Mouse (Mus musculus): ENCODE results near the gene 4921507P07Rik. TPM values are rescaled to one million over a fixed set of nuclear protein-coding genes. Genes with fewer than 3 reads are reported as not detected.
"Not testable (repeated sequence)": the region's sequence is repeated elsewhere in the genome, so short reads cannot be mapped to it uniquely, and the experiment has no call there.

4921507P07Rik gene
- total RNA-seq (2021) = under 1 TPM; 0.11 to 0.16 TPM
- long read RNA-seq, experiment 1 = 0 reads
- long read RNA-seq, experiment 2 = 0 reads

GRCm38 (mm10) chr6:50596301-50597211, at the start of gene 4921507P07Rik:
TSS of gene 4921507P07Rik (minus strand) at chr6:50596632.
- intact Hi-C loops (cut with DNase I; ENCODE audit: low total_unique reads) = no loop called here
- peak; percentile 96 for DNase-seq

GRCm38 (mm10) chr6:50644701-50645100, 48.3 kb upstream of the 4921507P07Rik start:
- intact Hi-C loops (cut with DNase I; ENCODE audit: low total_unique reads) = no loop called here
- no peak for DNase-seq

GRCm38 (mm10) chr6:50641898-50642297, 45.5 kb upstream of the 4921507P07Rik start:
- no peak for DNase-seq
- intact Hi-C loops (cut with DNase I; ENCODE audit: low total_unique reads) = no loop called here

GRCm38 (mm10) chr6:50640377-50640776, 43.9 kb upstream of the 4921507P07Rik start:
- DNase-seq = no peak
- intact Hi-C loops (cut with DNase I; ENCODE audit: low total_unique reads) = no loop called here

GRCm38 (mm10) chr6:50639656-50640055, 43.2 kb upstream of the 4921507P07Rik start:
- no peak for DNase-seq
- intact Hi-C loops (cut with DNase I; ENCODE audit: low total_unique reads) = no loop called here

GRCm38 (mm10) chr6:50626170-50626569, 29.7 kb upstream of the 4921507P07Rik start:
- DNase-seq; intact Hi-C loops (cut with DNase I; ENCODE audit: low total_unique reads): not testable (repeated sequence)

GRCm38 (mm10) chr6:50618273-50618672, 21.8 kb upstream of the 4921507P07Rik start:
- DNase-seq; intact Hi-C loops (cut with DNase I; ENCODE audit: low total_unique reads): not testable (repeated sequence)

- intact Hi-C loops (cut with DNase I; ENCODE audit: low total_unique reads) = no loop called here
- peak; percentile 18 for DNase-seq
Observed at GRCm38 (mm10) chr6:50601620-50602019, 5.2 kb upstream of the 4921507P07Rik start.

- peak; percentile 26 for DNase-seq
- intact Hi-C loops (cut with DNase I; ENCODE audit: low total_unique reads) = no loop called here
Observed at GRCm38 (mm10) chr6:50598560-50598959, 2.1 kb upstream of the 4921507P07Rik start.

- intact Hi-C loops (cut with DNase I; ENCODE audit: low total_unique reads) = no loop called here
- no peak for DNase-seq
Observed at GRCm38 (mm10) chr6:50594372-50594771, 2.1 kb downstream of the 4921507P07Rik start.

- DNase-seq = no peak
- intact Hi-C loops (cut with DNase I; ENCODE audit: low total_unique reads) = no loop called here
Observed at GRCm38 (mm10) chr6:50593334-50593845, 3.0 kb downstream of the 4921507P07Rik start.

- no peak for DNase-seq
- intact Hi-C loops (cut with DNase I; ENCODE audit: low total_unique reads) = no loop called here
Observed at GRCm38 (mm10) chr6:50590234-50590633, 6.2 kb downstream of the 4921507P07Rik start.

GRCm38 (mm10) chr6:50588251-50588650, 8.2 kb downstream of the 4921507P07Rik start:
- intact Hi-C loops (cut with DNase I; ENCODE audit: low total_unique reads) = no loop called here
- no peak for DNase-seq

- no peak for DNase-seq
Observed at GRCm38 (mm10) chr6:50587412-50587811, 9.0 kb downstream of the 4921507P07Rik start.

GRCm38 (mm10) chr6:50586316-50586715, 10.1 kb downstream of the 4921507P07Rik start:
- no peak for DNase-seq
- intact Hi-C loops (cut with DNase I; ENCODE audit: low total_unique reads) = no loop called here

More at GRCm38 (mm10) chr6:50587412-50587811, 9.0 kb downstream of the 4921507P07Rik start:
- intact Hi-C loops (cut with DNase I; ENCODE audit: low total_unique reads) = no loop called here

GRCm38 (mm10) chr6:50585733-50586132, 10.7 kb downstream of the 4921507P07Rik start:
- intact Hi-C loops (cut with DNase I; ENCODE audit: low total_unique reads) = no loop called here
- no peak for DNase-seq

GRCm38 (mm10) chr6:50571661-50572060, 24.8 kb downstream of the 4921507P07Rik start:
- intact Hi-C loops (cut with DNase I; ENCODE audit: low total_unique reads) = no loop called here
- DNase-seq = no peak

- intact Hi-C loops (cut with DNase I; ENCODE audit: low total_unique reads) = no loop called here
- DNase-seq = no peak
Observed at GRCm38 (mm10) chr6:50566997-50567255, 29.5 kb downstream of the 4921507P07Rik start.

GRCm38 (mm10) chr6:50566141-50566996, 30.1 kb downstream of the 4921507P07Rik start, which contains the start of gene Cycs:
TSS of gene Cycs (minus strand) at chr6:50566538.
- intact Hi-C loops (cut with DNase I; ENCODE audit: low total_unique reads) = no loop called here
- peak; percentile 99 for DNase-seq

GRCm38 (mm10) chr6:50563651-50564050, 32.8 kb downstream of the 4921507P07Rik start:
- intact Hi-C loops (cut with DNase I; ENCODE audit: low total_unique reads) = no loop called here
- no peak for DNase-seq
